Mouse (Mus musculus) adrenal gland (tissue): ENCODE measurements at regions not wholly inside any gene's neighbourhood (a gene's known extent, or its start where the extent isn't known, plus 50 kb on each side); places are given as distances from the start of the nearest gene placed in this dataset.

ENCODE experiments used
- intact Hi-C: fragments of 180-260 bp; cut with DNase I; formaldehyde crosslinking; loops from one replicate; pipeline ENCODE4 v1.15.1; 2025

DNA sequence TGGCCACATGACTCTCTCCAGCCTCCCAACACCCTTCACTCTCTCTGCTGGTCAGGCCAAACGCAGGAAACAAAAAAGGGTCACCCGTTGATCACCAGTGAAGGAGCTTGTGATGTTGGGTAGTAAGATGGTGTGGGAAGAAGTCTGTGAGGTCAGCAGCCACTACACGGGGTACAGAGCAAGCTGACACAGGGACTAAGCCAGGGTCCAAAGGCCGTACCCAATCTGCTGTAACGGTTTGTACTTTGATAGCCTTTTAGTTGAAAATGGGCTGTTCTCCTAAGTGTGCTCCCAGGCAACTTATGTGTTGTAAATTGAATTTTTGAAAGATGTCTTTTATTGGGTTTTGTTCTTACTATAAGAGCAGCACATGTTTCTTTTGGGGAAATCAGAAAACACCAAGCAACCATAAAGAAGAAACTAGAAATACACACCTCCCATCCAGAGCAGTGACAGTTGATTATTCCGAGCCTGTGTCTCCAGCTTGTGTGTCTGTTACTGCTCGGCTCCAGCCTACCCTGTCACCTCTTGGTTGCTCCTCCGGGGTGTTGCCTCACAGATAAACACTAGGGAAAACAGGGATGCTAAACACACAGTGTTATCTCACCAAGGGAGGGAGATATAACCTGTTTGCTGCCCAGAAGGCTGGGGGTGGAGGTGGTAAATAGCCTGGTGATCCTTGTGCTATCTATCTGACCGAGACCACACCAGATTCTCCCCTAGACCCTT lies 158.4 kb upstream of the Usp24 start:
- intact Hi-C loops, result no loop called here

DNA sequence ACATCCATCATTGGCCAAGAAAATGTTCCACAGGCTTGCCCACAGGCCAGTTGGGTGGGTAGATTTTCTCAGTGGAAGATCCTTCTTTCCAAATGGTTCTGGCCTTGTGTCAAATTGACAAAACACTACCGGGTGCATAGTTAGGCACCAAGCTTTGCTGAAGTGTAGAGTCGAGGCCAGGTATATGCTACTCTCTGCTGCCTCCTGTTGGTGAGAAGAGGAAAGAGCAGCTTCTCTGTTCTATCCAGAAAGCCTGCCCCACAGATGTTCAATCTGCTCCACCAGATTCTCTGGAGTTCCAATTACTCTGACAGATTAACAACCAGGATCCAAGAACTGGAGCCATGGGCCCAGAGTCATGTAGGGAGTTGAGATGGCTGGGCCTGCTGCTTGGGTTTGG lies 154.4 kb upstream of the Usp24 start:
- intact Hi-C loops, result no loop called here

DNA sequence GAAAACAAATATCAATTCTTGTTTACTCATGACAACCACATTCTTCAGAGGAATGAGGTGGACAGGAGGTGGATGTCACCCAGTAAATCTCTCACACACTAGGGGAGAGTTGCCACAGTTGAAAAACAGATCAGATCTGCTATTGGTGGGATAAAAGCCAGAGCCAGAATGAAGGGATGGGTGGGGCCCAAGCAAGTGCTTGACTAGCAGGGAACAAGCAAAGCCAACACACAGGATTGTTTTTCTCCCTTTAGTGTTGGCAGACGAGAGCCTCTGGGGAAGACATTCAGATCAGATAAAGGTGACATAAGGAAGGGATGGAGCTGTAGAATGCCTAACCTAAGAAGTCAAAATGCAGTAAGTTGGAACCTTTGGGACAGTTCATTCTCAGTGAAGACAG lies 153.5 kb upstream of the Usp24 start:
- intact Hi-C loops, result no loop called here

DNA sequence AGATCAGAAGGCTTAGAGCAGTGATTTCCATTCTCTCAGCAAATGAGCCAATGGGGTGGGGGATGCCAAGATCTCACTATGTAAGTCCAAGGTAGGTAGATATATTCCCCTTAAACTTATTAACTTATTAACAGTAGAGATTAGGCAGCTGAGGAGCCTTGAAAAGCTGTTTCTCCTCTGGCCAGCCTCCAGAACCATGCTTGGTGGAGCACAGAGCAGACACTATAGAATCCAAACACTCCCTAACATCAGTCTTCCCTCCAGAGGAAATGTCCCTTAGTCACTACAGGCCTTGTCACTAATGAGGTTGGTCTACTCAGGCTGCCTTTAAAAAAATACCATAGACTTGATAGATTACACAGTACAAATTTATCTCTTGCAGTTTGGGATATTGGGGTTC lies 152.8 kb upstream of the Usp24 start:
- intact Hi-C loops, result no loop called here

DNA sequence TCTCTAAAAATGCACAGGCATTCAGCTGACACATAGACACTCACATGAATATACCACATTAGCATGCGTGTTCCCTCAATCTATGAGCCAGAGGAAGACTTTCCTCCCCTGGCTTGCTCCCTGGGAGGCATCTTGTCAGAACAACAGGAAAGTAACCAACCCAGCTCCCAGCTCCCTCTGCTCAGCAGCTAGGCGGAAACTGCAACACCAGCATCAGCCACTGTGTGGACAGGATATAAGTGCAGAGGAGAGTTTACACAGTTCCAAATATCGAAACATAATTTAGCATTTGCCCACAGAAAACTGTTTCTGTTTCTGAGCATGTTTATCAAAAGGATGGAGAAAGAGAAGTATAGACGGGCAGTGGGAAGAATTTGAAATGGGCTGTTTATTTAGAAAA lies 148.3 kb upstream of the Usp24 start:
- intact Hi-C loops, result no loop called here

DNA sequence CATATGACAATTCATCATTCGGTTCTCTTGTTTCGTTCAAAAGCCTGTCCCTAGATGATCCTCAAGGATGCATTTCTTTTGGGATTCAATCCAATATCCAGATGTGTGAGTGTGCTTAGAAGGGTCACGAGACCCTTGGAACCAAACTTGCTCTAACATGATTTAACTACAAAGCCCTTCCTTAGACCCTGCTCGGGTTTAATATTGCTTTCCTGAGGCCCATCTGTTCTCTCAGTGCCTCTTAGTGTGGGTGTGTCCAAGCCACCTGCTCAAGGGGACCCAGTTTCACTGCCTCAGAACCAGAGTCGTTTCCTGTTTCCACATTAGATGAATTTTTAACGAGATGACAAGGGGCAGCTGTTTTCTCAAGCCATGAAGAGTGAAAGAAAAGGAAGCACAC lies 147.3 kb upstream of the Usp24 start:
- intact Hi-C loops, result no loop called here

DNA sequence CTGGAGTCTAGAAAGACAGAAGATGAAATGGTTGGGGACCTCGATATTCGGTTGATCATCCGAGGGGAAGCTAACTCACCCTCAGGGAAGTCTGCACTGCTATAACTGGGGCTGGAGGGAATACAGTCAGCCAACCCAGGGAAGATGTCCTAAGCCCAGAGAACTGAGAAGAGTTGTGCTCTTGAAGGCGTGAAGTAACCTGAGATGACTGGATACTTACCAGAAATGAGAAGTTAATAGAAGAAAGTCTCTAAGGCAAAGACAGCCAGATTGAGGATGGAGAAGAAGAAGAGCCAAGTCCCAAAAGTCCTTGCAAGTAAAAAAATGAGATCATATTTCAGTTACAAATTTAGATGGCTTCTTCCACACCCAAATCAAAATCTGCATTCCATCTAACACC lies 146.5 kb upstream of the Usp24 start:
- intact Hi-C loops, result no loop called here

DNA sequence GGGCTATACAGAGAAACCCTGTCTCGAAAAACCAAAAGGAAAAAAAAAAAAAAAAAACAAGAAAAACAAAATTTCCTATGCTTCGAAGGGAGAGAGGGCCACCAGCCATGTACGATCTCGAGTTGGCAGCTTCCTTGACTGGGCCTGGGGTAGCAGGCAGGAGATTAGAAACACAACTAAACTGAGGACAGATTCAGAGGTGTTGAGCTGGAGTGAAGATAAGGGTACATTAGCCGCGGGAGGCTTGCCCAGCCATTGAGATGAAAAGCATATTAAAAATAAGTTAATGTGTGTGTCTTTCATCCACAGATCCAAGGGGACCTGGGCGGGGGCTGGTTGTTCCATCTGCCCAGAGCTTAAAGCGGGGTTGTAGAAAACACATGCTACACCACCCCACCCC lies 145.3 kb upstream of the Usp24 start:
- intact Hi-C loops, result no loop called here

DNA sequence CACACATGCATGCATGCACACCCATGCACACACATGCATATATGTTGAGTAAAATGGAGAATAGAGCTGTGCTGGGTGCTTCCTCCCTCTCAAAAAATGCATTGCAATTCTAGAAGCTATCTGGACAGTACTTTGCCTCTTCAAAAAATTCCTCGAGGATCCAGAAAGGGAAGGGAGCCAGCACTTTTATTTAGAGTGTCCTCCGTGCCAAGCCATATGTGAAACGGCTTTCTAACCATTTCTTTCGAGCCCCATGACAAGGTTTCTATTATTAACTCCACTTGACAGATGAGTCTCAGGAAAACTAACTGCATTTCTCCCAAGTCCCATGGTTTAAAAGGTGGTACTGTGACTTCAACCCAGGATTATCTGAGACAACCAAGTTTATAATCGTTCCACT lies 140.7 kb upstream of the Usp24 start:
- intact Hi-C loops, result no loop called here

DNA sequence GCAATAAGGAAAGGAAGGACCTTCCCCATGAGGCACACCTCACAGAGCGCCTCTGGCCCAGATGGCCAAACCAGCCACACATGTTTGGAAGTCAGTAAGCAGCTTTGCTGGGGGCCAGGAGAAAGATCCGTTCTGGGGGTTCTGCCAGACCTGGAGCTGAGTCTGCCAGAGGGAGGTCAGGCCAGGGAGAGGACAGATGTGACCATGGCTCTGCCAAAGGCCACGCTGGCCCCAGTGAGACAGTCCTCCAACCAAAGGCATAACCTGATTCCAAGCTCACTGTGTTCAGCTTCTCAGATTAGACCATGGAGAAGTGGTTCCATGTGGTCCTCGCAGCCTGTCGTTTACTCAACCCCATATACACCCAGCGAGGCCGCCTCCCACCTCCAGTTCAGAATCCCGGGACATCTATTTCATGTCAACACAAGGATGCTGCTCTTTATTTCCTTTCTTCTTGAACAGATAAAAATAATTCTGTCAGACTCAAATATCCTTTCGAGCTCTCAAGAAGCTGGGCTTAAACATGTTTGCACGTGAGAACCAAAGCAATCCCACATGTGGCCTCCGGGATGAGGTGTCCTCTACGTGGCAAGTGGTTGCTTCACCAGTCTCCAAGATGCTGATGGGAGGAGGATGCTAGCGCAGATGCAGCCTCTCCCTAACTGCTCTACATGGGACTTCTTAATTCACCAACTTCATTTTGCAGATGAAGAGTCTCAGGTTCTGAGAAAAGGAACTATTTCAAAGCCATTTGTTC lies 130.1 kb upstream of the Usp24 start:
- intact Hi-C loops, result no loop called here

DNA sequence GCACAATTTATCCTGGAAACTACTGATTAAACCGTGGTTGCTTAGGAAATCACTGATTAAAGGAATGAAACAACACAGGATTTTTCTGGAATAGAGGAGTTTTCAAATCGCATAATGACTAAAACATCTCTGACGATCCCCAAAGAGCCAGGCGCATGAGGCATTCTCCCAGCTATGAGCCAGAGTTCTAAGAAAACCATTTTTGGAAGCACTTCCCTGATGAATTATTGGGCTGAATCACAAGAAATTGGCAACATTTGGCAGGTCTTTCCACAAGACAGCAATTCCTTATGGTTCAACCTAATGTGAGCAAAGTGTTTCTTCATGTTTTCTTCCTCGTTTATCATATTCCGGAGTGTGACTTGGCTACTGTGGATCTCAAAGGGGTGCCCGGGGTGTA lies 129.3 kb upstream of the Usp24 start:
- intact Hi-C loops, result no loop called here

DNA sequence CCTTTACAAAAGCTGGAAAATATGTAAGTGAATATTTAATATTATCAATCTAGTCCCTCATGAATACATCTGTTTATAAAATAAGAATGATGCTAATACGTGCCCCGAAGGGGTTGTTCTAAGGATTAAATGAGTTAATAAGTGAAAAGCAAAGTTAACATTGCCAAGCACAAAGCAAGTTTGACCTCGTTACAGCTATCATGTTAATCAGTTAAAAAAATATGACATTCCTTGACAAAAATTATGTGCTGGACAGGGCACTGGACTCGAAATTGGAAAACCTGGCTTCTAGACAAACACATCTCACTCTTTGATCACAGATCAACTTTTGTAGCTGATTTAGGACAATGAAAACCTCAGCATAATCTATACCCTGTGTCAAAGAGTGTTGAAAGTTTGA lies 125.8 kb upstream of the Usp24 start:
- intact Hi-C loops, result no loop called here

DNA sequence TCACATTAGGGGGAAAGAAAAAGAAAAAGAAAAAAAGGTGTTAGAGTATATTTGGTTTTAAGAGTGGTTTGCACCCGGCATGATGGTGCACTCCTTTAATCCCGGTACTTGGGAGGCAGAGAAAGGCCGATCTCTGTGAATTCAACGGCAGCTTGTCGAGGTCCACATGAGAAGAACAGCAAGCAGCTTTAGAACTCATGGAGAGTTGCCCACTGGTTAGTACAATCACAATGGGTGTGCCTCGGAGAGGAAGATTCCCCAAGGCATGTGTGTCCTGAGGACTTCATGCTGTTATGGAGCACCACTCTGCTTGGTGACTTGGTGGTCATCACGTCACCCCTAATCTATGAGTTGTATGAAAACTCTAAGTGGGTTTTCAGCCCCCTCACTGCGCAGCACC lies 124.7 kb upstream of the Usp24 start:
- intact Hi-C loops, result no loop called here

DNA sequence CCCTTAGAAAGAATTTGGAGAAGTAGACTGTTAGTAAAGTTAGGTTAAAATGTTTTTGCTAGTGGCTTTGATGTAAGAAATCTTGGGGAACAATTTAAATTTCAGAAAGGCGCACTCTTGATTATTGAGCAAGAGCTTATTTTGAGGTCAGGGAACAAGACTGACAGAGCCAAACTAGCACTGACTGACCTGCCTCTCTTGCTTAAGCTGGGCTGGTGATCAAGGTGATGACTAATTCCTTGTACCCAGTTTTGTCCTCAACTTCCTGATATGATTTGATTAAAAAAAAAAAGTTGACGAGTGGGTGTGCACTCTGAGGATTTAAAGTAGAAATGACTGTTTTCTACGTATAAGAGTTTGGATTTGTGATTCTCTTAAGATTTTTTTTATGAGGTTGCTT lies 124.2 kb upstream of the Usp24 start:
- intact Hi-C loops, result no loop called here

DNA sequence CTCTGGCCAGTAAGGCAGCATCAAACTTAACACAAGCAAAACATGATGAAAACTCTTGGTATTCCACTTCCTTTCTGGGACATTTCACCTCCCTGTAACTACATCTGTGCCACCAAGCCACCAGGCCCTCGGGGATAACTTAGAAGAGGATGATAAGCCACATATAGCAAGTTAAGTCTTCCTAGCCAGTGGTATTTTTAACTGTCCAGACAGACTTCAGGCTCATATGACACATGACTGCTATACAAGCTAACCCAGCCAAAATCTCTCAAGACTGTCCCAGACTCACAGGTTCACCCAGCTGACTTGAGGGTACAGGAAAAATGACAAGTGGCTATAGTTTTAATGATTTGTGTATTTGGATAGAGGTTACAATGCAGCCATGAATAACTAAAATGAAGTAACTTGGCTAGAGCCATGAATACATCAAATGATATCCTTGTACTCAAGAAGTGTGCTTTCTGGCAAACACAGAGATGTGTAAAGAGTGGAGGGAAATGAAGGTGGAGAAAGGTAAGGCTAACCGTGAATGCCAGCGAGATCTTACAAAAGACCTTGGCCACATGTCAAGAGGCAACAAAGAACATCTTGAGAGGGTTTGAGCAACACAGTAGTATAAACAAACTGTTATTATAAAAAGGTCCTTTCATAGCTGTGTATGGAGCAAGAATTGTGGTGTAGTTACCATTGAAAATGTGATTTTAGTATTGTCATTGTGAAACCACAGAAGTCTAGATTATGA lies 122.6 kb upstream of the Usp24 start:
- intact Hi-C loops, result no loop called here

DNA sequence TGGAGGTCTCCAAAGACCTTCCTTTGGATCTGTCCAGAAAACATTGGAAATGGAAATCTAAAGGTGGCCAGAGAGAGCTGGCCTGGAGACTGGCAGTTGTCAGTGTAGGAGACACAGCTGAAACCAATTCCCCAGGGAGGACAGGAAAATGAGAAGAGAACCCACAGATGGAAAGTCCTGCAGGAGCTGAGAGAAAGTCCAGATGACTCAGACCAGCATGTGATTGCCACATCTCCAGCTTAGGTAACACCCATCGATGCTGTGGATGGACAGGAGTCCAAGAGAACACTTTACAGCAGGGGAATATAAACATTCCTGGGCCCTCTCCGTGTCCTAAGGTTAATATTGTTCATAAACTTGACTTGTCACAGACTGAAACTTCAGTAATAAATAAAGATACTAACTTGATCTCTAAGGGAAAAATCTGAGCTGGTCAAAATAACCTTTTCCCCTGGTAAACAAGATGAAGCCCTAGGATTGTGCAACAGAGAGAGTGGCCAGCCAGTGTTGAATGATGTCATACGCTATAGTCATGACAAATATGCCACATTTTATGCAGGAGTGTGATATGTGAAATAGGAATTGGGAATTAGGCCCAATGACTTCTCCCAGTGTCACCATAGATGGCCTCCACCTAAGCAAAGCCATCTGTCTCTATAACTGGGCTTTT lies 120.4 kb upstream of the Usp24 start:
- intact Hi-C loops, result no loop called here

DNA sequence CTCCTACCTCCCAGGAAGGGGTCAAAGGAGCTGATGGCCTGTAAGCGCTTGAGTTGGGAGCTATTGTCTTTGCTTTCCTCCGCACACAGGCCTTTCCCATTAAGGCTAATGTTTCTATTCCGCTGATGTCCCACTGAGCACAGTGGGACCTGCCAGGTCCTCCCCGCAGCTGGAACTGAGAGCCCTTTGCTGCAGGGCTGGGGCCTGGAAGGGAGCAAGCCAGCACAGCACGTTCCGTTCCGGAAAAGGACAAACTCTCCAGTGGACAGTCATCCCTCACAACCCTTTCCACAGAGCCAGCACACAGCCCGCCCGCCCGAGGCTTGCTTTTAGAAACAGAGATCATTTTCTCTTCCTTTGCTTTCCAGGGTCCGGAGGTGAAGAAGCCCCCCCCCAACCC lies 116.2 kb upstream of the Usp24 start:
- intact Hi-C loops, result no loop called here

DNA sequence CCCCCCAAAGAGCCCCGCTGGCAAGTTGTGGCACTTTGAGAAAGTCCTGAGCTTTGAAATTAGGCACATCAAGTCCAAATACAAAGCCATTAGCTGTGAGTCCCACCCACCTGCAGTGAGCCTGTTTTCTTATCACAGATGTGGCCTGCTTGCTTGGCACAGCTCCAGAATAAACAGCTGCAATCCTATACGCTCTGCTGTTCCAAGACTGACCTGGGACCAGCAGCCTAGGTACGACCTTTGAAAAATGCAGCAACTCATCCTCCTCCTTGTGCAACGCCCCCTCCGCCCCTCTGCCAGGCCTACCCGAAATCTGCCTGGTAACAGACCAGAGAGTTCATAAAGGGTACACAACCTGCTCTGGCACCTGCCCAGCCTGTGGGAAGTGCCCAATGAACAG lies 115.8 kb upstream of the Usp24 start:
- intact Hi-C loops, result no loop called here

DNA sequence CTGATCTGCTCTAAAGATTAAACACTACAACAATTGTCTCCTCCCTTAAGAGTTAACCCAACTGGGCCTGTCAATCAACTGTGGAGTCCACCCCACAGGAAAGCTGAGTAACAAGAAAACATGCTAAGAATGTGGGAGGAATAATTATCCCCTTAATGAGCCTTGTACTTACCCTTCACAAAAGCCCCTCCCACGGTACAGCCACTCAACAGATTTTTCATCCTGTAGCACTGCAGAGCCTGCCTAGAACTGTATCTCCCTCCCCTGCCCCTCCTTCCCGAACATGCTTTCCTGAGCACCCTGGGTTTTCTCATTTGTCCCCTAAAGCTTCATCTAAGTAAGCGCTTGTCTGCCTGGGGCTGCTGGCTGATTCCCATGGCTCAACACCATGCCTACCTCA lies 113.5 kb upstream of the Usp24 start:
- intact Hi-C loops, result no loop called here

DNA sequence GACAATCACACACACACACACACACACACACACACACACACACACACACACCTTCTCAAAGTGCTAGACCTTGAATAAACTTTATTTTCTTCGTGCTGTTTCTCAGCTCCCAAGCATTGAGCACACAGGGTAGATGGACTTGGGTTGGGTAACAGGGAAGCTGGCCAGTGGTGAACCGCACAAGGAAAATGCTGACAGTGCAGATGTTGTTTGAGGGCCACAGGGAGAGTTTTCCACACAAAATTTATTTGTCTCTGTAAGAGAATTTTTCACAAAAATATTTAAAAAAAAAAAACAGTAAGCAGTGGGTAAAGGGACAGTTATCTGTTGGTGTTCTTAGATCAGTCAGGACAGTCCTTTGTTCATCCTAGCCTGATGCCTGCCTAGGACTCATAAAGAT lies 110.8 kb upstream of the Usp24 start:
- intact Hi-C loops, result no loop called here

DNA sequence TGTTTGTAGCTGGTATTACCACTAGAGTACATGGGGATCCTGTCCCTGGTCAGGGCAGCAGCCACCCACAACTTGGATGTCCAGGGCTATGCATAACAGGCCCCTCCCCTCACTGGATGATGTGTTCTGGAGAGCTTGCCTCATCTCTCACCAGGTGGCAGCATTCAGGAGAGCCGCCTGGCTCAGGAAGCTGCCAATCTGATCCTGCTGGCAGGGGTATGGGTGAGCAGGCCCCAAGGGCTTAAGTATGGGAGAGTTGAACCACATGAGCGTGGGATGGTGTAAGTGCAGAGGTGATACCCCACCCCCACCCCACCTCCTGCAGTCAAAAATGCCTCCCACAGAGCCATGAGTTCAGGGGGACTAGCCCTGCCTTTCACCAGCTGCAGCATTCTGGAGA lies 110.0 kb upstream of the Usp24 start:
- intact Hi-C loops, result no loop called here

DNA sequence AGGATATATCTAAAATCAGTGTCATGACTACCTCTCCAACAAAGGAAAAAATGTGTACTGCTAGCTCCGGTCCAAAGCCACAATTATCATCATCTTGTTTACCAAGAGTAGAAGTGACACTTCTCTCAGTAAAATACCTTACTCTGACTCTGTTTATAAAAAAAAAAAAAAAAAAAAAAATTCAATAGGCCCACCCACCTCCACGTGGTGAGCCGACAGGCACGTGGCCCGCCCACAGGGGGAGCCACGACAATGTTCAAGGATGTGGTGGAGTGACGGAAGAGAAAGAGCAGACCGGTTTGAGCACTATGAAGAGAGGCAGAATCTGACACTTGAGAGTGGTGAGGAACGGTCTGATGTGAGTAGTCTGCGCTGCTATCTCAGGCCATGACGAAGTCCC lies 106.5 kb upstream of the Usp24 start:
- intact Hi-C loops, result no loop called here
